Mouse (Mus musculus) intestine, postnatal 0 days (tissue): ENCODE data around the gene Arl5c. TPM values are rescaled to one million over a fixed set of nuclear protein-coding genes. Genes with fewer than 3 reads are reported as not detected.

Source experiments
- ATAC-seq: fragments of 200-750 bp; cut with Nextera tagmentation; 2 replicates; pipeline ENCODE4 v1.8.0; 2017; ENCODE audit warnings: mild to moderate bottlenecking, moderate TSS enrichment, moderate library complexity
- H3K27ac ChIP-seq: fragments of 300-500 bp; sonication (generic); 2 replicates; pipeline ENCODE4 v1.5.1; 2014; ENCODE audit warnings: mild to moderate bottlenecking, low read depth, low read length, moderate library complexity
- H3K27me3 ChIP-seq: fragments of 300-500 bp; sonication (generic); replicated peaks from 2 replicates; pipeline ENCODE4 v1.6.1; 2014; ENCODE audit warnings: low read length, mixed read lengths; ENCODE audit not compliant: control insufficient read depth, insufficient read depth
- H3K36me3 ChIP-seq: fragments of 300-500 bp; sonication (generic); 2 replicates; pipeline ENCODE4 v1.6.1; 2014; ENCODE audit warnings: mild to moderate bottlenecking, moderate library complexity; ENCODE audit not compliant: control insufficient read depth, insufficient read depth
- H3K4me1 ChIP-seq: fragments of 300-500 bp; sonication (generic); replicated peaks from 2 replicates; pipeline ENCODE4 v1.6.1; 2014; ENCODE audit warnings: antibody characterized with exemption, low read length, mixed read lengths; ENCODE audit not compliant: control insufficient read depth, insufficient read depth
- H3K4me2 ChIP-seq: fragments of 300-500 bp; sonication (generic); replicated peaks from 2 replicates; pipeline ENCODE4 v1.6.1; 2014; ENCODE audit warnings: low read depth, mild to moderate bottlenecking, moderate library complexity
- H3K4me3 ChIP-seq: fragments of 300-500 bp; sonication (generic); 2 replicates; pipeline ENCODE4 v1.5.1; 2014; ENCODE audit warnings: low read depth, low read length
- H3K9ac ChIP-seq: fragments of 300-500 bp; sonication (generic); 2 replicates; pipeline ENCODE4 v1.6.1; 2014; ENCODE audit warnings: mild to moderate bottlenecking, low read depth, low read length
- H3K9me3 ChIP-seq: fragments of 300-500 bp; sonication (generic); 2 replicates; pipeline ENCODE4 v1.6.1; 2016; ENCODE audit warnings: mixed run types; ENCODE audit not compliant: control insufficient read depth
- CTCF ChIP-seq: sonication (generic); IDR thresholded peaks from 2 replicates; pipeline ENCODE4 v1.5.1; 2016; ENCODE audit warnings: low read depth, mild to moderate bottlenecking, control low read depth, antibody characterized with exemption, moderate library complexity
- WGBS: fragments of 180-500 bp; shearing (Covaris S2); extraction: QIAGEN DNeasy Blood & Tissue Kit; methylation state at CpG from one replicate; pipeline ENCODE4 v1.1.7; 2014; 5-methylcytosine and 5-hydroxymethylcytosine counted together
- polyA plus RNA-seq: library from polyadenylated mRNA; unstranded; fragments of >200 nt; fragmentation: Nextera tagmentation; extraction: Ambion mirVana; gene quantifications from 2 replicates; pipeline ENCODE4 v1.2.1, GENCODE M21; 2015

Arl5c gene
- polyA plus RNA-seq, 1 experiment from 2014 or later, result 4.2 TPM

GRCm38 (mm10) chr11:97983506-97983905, 12.5 kb downstream of the Arl5c start:
- Histone ChIP-seq H3K4me1 (0 out of 2 replicates have a peak, but pooled peaks cover 3% of the 10 kb centered on the region), H3K4me2 (no peak overlapping the region), H3K9ac (no peak overlapping the region), H3K27ac (no peak overlapping the region), H3K36me3 (no peaks in the 10 kb centered on the region), H3K9me3 (no peaks in the 10 kb centered on the region), H3K4me3 (no peak overlapping the region), H3K27me3 (peaks cover 16% of the 10 kb centered on the region; the same call in 1 of the 2 replicates)
- TF ChIP-seq CTCF, result no peak
- no peak for ATAC-seq
- WGBS, result 81% methylated on average over 3 of the region's 3 CpGs

GRCm38 (mm10) chr11:97982721-97983120, 13.3 kb downstream of the Arl5c start:
- no peak for TF ChIP-seq CTCF
- no peaks in the 10 kb centered on the region for H3K36me3 ChIP-seq
- H3K27ac ChIP-seq, result no peak overlapping the region
- WGBS, result 82% methylated on average over 9 of the region's 9 CpGs
- no peak overlapping the region for H3K9ac ChIP-seq
- ATAC-seq, result no peak
- H3K9me3 ChIP-seq, result no peaks in the 10 kb centered on the region
- H3K4me3 ChIP-seq, result no peak overlapping the region
- no peak overlapping the region for H3K4me2 ChIP-seq
- 0 out of 2 replicates have a peak, but pooled peaks cover 3% of the 10 kb centered on the region for H3K4me1 ChIP-seq
- H3K27me3 ChIP-seq, result peaks cover 16% of the 10 kb centered on the region; the same call in 1 of the 2 replicates

- H3K27ac ChIP-seq, result no peak overlapping the region
- no peaks in the 10 kb centered on the region for H3K9me3 ChIP-seq
- no peak overlapping the region for H3K4me3 ChIP-seq
- H3K4me2 ChIP-seq, result no peak overlapping the region
- ATAC-seq, result no peak
- no peaks in the 10 kb centered on the region for H3K4me1 ChIP-seq
- no peak for TF ChIP-seq CTCF
- H3K36me3 ChIP-seq, result no peaks in the 10 kb centered on the region
- peaks cover 7% of the 10 kb centered on the region; the same call in 1 of the 2 replicates for H3K27me3 ChIP-seq
- H3K9ac ChIP-seq, result no peak overlapping the region
- whole genome bisulfite sequencing, result 68% methylated on average over 9 of the region's 9 CpGs
Measured at GRCm38 (mm10) chr11:97980531-97980966, 15.4 kb downstream of the Arl5c start.

- Histone ChIP-seq H3K27me3 (peaks cover 7% of the 10 kb centered on the region; the same call in 1 of the 2 replicates), H3K4me2 (no peak overlapping the region), H3K27ac (no peak overlapping the region), H3K9me3 (no peaks in the 10 kb centered on the region), H3K4me1 (no peaks in the 10 kb centered on the region), H3K4me3 (no peak overlapping the region), H3K36me3 (no peaks in the 10 kb centered on the region), H3K9ac (no peak overlapping the region)
- ATAC-seq, result no peak
- 66% methylated on average over 10 of the region's 10 CpGs for WGBS
- TF ChIP-seq CTCF, result no peak
Measured at GRCm38 (mm10) chr11:97979824-97980495, 16.0 kb downstream of the Arl5c start.

- ATAC-seq, result no peak
- no peak overlapping the region for H3K9ac ChIP-seq
- TF ChIP-seq CTCF, result no peak
Measured at GRCm38 (mm10) chr11:97978392-97978791, 17.6 kb downstream of the Arl5c start.

GRCm38 (mm10) chr11:97977797-97978196, 18.2 kb downstream of the Arl5c start:
- H3K9me3 ChIP-seq, result no peaks in the 10 kb centered on the region
- no peak overlapping the region for H3K4me2 ChIP-seq
- no peaks in the 10 kb centered on the region for H3K36me3 ChIP-seq
- ATAC-seq, result no peak
- H3K27me3 ChIP-seq, result no peaks in the 10 kb centered on the region
- 78% methylated on average over 5 of the region's 5 CpGs for WGBS
- no peak overlapping the region for H3K4me3 ChIP-seq
- no peak for TF ChIP-seq CTCF
- H3K4me1 ChIP-seq, result no peaks in the 10 kb centered on the region
- no peak overlapping the region for H3K9ac ChIP-seq
- no peak overlapping the region for H3K27ac ChIP-seq

More at GRCm38 (mm10) chr11:97978392-97978791, 17.6 kb downstream of the Arl5c start:
- Histone ChIP-seq H3K36me3 (no peaks in the 10 kb centered on the region), H3K4me1 (no peaks in the 10 kb centered on the region), H3K27me3 (no peaks in the 10 kb centered on the region), H3K4me3 (no peak overlapping the region), H3K9me3 (no peaks in the 10 kb centered on the region), H3K4me2 (no peak overlapping the region), H3K27ac (no peak overlapping the region)
- WGBS, result 81% methylated on average over 13 of the region's 13 CpGs
